Mouse (Mus musculus): ENCODE data around the gene Cldn19.

The Cldn19 gene

DNA sequence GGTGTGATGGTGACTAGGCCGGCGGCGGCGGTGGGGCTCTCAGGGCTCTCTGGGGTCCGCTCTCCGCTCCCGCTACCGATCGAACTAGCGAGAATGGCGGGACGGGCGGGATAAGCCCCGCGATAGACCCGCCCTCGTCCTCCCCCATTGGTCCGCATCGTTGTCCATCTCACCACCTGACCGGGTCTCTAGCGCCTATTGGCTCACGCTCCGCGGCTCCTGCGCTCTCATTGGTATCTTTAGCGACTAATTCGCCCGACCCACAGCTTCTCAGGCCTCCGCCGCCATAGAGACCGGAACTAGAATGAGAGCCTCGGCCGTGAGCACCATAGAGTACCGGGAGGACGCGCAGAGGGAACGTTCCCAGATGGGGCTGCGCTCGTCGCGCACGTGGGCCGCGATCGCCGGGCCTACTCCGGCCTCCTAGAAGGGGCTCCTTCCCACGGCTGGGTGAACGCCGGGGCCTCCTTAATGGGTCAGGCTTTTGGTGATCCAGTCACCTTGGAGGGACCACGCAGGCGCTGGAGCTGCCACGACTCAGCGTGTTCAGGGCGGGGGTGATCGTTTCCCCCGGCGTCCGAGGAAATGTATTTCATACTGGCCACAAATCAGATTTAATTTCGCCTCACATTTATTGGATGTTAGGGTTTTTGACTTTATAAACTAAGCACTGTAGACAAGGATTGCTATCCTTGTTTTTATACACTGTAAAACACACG is 39.4 kb downstream of the Cldn19 start, which contains the start of gene Ybx1:
Gene Ybx1 (minus strand): TSS at position 190 of the 719 bp plus-strand sequence.
- in situ Hi-C loops (cut with MboI; ENCODE audit: low sequenced_read_pairs): no loop called here

DNA sequence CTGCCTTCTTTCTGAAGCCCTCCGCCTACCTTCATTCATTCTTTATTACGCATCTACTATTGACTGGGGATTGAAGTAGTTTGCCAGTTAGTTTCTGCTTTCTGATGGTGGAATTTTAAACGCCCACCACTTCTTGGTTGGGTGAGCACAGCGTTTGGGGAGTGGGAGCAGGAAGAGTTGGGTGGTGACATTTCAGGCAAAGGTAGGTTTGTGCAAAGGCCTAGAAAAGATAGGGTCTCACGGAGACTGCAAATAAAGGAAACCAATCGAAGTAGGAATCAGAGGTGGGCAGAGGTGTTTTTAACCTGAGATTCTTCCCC is 39.9 kb downstream of the Cldn19 start:
- in situ Hi-C loops (cut with MboI; ENCODE audit: low sequenced_read_pairs): no loop called here

DNA sequence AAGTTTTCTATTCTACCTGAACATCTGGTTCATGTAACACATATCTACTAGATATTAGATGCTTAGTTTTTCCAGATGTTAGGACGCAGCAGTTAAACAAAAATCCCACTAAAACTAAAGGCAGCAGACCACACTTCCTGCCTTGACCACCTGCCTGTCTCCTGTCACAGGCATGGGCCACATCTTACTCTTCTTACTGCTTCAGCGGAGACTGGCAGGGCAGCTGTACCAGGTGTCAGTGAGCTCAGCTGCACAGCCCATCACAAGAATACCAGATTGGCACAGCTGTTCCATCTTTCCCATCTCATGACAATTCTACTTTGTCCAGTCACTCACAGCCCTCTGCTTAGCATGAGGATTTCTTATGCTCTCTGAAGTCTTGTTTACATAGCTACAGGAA is 42.1 kb downstream of the Cldn19 start:
- in situ Hi-C loops (cut with MboI; ENCODE audit: low sequenced_read_pairs): no loop called here

DNA sequence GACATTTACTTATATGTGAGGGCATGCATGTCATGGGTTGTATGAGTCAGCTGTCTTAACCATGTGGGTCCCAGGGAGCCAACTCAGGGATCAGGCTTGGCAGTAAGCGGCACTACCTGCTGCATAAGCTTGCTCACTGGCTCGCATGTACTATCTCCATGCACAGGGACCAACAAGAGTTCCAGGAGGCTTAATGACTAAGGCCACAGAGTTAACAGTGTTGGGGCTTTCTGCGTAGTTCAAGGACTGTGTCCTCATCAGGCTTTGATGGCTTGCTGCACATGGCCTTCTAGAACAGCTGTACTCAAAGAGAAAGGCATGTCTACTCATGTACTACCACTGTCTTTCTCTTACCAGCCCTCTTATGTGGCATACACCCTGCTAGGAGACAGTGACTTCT is 45.5 kb downstream of the Cldn19 start:
- in situ Hi-C loops (cut with MboI; ENCODE audit: low sequenced_read_pairs): no loop called here

DNA sequence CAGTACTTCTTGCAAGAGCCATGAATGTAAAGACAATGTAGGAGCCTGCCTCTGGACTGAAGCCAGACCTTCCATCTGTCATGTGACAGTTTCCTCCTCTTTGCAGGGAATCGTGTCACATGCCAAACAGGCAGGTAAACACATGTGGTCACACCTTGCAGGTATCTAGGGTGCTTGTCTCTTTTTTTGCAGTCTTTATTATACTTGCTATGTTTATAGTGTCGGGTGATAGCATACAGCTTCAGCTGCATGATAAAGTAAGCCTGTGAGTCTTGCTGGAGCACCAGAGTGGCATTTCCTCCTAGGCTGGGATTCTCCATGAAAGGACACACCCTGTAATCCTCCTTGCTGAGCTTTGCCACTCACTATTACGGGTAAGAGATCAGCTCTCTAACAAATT is 46.6 kb downstream of the Cldn19 start:
- in situ Hi-C loops (cut with MboI; ENCODE audit: low sequenced_read_pairs): no loop called here

DNA sequence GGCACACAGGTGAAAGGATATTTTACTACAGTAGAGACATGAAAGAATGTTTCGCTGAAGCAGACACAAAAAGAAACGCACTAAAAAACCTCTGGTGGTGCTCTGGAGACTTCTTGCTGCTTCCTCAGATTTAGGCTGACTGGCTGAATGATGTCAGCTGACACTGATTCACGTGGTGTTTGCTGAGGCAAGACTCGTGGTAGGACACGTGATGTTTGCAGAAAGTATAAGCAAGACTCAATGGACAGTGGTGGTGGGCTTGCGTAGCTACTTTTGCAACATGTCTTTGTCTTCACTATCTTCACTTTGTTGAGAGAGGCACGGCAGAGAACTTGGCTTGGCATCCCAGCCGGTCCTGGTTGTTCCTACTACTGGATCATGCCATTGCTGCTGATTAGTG is 48.1 kb downstream of the Cldn19 start:
- in situ Hi-C loops (cut with MboI; ENCODE audit: low sequenced_read_pairs): no loop called here

DNA sequence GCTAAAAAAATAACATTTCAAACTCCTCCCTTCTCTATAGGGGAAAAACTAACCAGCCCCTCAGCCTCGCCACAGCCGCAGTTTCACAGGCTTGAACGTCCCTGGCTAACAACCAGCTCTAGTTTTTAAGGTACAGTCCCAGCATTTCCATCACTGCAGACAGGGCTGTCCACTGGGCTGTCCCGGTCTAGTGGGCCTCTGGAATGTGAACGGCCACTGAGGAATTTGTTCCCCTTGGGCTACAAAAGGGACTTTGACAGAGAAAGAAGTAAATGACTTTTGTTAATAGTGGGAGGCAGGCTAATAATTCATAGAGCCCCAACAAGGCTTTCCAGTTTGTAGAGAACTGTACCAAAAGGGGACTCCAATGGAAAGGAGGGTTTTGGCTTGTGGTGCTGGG is 50.2 kb downstream of the Cldn19 start:
- in situ Hi-C loops (cut with MboI; ENCODE audit: low sequenced_read_pairs): no loop called here
